Mouse (Mus musculus): ENCODE data around the gene Slc25a34.

- TF ChIP-seq POLR2A (IDR thresholded peaks at IDR 0.05; ENCODE audit: borderline replicate concordance, extremely low read depth, low read depth, low read length) (no peak), CTCF (IDR thresholded peaks at IDR 0.05; ENCODE audit: insufficient read depth, low read length) (no peak)
Measured at GRCm38 (mm10) chr4:141601148-141601862, 22.3 kb downstream of the Slc25a34 start.
